Mouse (Mus musculus) bone marrow macrophage, adult 2 months (primary cell): Measurements from ENCODE around the gene Prpf31. TPM values are rescaled to one million over a fixed set of nuclear protein-coding genes. Genes with fewer than 3 reads are reported as not detected.
"Not testable (repeated sequence)": the region's sequence is repeated elsewhere in the genome, so short reads cannot be mapped to it uniquely, and the experiment has no call there.

Source experiments
- H3K27ac ChIP-seq: 2 replicates; pipeline ENCODE4 v1.5.1; 2012; ENCODE audit warnings: low read depth, low read length; ENCODE audit not compliant: insufficient read depth
- H3K4me1 ChIP-seq: 2 replicates; pipeline ENCODE4 v1.6.1; 2012; ENCODE audit warnings: low read length; ENCODE audit not compliant: control insufficient read depth, insufficient read depth
- H3K4me3 ChIP-seq: 2 replicates; pipeline ENCODE4 v1.5.1; 2012; ENCODE audit warnings: mild to moderate bottlenecking, low read length, moderate library complexity; ENCODE audit not compliant: insufficient read depth
- CTCF ChIP-seq: IDR thresholded peaks from 2 replicates; pipeline ENCODE4 v1.5.1; 2012; ENCODE audit warnings: low read depth, mild to moderate bottlenecking, low read length, moderate library complexity
- POLR2A ChIP-seq: IDR thresholded peaks from 2 replicates; pipeline ENCODE4 v1.6.1; 2012; ENCODE audit warnings: mild to moderate bottlenecking, low read depth, low read length, borderline replicate concordance
- polyA plus RNA-seq: library from polyadenylated mRNA; stranded (reverse); fragments of >200 nt; gene quantifications from 2 replicates; pipeline ENCODE4 v1.2.4, GENCODE M21; 2012; ENCODE audit not compliant: missing spikeins, insufficient read depth, insufficient read length

The Prpf31 gene
- 37.6 and 46.3 TPM in 2 replicates for polyA plus RNA-seq

DNA sequence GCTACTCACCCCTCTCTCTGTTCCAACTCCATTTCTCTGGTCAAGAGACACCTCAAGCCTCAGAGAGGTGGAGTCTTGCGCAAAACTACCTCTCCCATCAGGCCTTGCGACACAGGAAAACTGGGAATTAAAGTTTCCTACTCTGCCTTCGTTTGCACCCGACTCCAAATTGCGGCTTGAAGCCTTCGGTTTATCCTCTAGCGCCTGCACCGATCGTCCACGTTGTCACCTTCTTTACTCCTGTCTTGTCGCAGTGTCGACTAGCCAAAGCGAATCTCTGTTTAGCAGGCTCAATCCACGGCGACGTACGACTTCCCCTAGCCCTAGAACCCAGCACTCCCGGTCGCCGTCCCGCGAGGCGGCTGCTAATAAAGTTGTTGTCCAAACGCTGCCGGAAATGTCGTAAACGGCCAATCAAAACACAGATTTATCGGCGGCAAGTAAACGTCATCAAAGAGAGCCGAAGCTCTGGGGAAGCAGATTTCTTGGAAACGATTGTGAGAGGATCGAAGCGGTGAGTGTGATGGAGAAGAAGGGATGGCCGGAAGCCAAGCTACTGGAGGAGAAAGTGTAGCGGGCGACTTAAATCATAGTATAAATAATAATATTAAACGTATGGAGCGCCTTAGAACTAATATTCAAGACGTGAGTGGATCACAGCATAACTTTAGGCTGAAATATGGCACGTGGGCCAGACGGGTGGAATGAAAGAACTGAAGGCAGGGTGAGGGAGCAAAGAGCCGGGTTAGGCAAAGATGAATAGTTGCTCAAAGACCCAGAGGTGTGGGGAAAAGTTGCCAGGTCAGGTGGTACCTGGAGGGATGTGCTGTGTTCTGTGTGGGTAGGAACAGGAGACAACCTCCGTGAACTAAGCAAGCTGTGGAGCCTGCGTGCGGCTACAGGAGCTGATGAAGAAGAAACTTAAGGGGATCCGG lies at the start of gene Prpf31, which contains the start of gene Tfpt:
Gene Prpf31 (plus strand): TSS at position 443 of the 935 bp plus-strand sequence.
Gene Tfpt (minus strand): TSS at position 387 of the 935 bp plus-strand sequence.
- TF ChIP-seq POLR2A (no peak), CTCF (peak; percentile 25; the same call in 1 of the 2 replicates)
- peak within 1 kb of the TSS; percentile 77 for H3K4me3 ChIP-seq
- H3K4me1 ChIP-seq, result peaks cover 11% of the 10 kb centered on the region
- H3K27ac ChIP-seq, result peak within 1 kb of the TSS; percentile 77

DNA sequence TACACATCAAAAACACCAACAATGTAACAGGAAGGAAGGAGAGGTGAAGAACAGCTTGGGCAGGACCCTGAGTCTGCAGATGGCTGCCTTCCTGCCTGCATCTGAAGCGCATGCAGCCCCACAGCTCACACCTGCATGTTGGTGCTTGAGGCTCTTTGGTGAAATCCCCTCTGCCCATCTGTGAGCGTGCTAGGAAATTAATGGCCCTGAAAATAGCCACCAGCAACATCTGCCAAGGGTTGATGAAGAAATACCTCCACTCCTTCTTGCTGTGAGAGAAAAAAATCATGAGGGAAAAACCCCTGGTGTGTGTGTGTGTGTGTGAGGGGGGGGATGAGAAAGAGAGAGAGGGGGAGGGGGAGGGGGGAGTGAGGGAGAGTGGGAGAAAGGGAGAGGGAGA lies 49.8 kb upstream of the Prpf31 start:
- no peak overlapping the region for H3K4me3 ChIP-seq
- no peak overlapping the region for H3K27ac ChIP-seq
- TF ChIP-seq CTCF, result no peak
- no peak for TF ChIP-seq POLR2A
- H3K4me1 ChIP-seq, result no peaks in the 10 kb centered on the region

DNA sequence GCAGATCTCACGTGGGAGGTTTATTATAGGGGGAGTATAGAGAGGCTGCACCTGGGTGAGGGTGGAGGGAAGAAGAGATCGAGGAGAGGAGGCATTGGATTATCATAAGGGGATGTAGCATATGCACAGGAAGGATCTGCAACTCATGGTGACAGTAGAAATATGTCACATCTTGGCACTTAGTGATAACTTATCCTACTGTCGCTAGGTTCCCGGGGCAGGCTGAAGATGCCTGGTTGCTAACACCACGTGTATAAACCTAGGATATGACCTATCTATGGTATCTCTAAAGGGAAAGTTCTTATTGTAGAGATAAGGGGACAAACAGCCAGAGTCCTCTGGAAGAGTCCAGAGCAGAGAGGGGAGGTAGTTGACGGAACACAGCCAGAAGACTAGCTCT lies 44.0 kb upstream of the Prpf31 start:
- TF ChIP-seq CTCF (no peak), POLR2A (no peak)
- H3K27ac ChIP-seq, result no peak overlapping the region
- H3K4me1 ChIP-seq, result no peaks in the 10 kb centered on the region
- no peak overlapping the region for H3K4me3 ChIP-seq

DNA sequence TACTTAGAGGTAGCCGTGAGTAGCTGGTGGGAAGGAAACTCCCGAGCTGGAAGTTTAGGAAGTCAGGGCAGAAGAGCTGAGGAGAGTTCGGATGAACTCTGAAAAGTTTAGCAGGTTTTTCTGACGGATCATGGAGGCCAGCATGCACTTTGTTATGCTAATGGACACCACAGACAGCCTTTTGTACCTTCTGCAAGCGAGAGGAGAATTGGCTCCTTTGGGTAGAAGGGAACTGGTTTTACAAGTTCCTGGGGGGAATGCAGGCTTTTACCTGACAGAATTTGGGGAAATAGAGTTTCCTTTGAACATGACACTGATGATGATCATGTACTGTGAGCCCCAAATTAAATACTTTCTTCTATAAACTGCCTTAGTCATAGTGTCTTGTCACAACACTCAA lies 43.5 kb upstream of the Prpf31 start:
- Histone ChIP-seq H3K4me1 (no peaks in the 10 kb centered on the region), H3K27ac (no peak overlapping the region), H3K4me3 (no peak overlapping the region)
- TF ChIP-seq POLR2A (no peak), CTCF (no peak)

DNA sequence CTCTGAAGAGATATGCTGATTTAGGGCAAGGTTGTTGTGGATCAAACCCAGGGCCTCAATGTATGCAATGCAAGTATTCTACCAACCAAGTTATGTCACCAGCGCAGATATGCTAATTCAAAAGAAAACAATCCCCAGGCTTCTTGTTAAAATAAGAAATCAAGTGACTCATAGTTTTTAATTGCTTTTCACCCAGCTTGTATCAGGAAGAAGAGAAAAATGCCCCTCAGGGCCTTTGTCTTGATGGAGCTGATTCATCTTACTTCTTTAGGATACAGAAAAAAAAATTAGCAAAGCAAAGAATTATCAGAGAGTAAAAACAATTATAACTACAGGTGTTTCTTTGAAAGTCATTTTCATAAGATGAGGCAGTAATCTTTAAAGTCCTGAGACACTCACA lies 42.5 kb upstream of the Prpf31 start:
- Histone ChIP-seq H3K27ac (no peak overlapping the region), H3K4me3 (no peak overlapping the region), H3K4me1 (no peaks in the 10 kb centered on the region)
- TF ChIP-seq POLR2A (no peak), CTCF (no peak)

DNA sequence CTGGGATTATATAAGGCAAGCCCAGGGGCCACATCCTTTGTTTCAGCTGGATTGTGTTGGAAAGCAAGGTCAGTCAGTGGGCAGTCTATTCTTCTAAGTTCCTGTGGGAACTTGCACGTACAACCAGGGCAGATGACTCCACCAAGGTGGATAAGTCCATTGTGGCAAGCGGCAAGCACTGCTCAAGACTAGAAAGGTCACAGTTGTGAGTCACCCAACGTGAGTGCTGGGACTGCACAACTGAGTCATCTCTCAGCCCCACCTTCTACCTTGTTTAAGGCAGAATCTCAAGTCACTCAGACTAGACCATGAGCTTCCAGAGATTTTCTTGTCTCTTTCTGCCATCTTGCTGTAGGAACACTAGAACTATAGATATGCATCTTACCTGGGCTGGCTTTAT lies 39.2 kb upstream of the Prpf31 start:
- H3K4me3 ChIP-seq, result no peak overlapping the region
- no peak for TF ChIP-seq CTCF
- TF ChIP-seq POLR2A, result no peak
- H3K27ac ChIP-seq, result no peak overlapping the region
- H3K4me1 ChIP-seq, result no peaks in the 10 kb centered on the region

DNA sequence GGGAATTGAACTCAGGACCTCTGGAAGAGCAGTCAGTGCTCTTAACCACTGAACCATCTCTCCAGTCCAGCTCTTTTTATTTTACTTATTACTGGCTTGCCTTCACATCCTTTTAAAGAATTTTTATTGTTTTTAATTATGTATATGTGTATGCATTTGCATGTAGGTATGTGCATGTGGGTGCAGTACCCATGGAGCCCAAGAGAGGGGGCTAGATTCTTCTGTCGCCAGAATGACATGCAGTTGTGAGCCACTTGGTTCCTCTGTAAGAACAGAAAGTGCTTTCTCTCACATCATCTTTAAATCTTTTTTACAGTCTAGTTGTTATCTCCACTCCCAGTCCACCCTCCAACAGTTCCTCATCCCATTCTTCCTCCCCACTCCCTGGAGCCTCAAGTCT lies 38.3 kb upstream of the Prpf31 start:
- TF ChIP-seq CTCF (no peak), POLR2A (no peak)
- Histone ChIP-seq H3K27ac (no peak overlapping the region), H3K4me3 (no peak overlapping the region), H3K4me1 (no peaks in the 10 kb centered on the region)

DNA sequence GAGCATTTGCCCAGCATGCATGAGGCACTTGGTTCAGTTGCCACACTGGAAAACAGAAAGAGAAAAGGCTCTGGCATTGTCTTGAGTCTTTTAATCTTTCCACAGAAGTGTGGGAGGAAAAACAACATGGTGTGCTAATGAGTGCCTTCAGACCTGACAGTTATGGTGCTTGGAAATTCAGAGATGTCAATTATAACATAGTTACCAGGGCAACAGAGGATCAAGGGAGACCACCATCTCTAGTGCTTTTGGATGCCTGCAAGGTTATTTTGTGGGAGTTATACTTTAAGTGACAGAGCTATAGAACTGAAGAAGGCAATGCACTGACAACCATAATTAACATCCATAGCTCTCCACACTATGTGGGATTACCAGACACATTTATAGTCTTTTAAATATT lies 35.9 kb upstream of the Prpf31 start:
- H3K27ac ChIP-seq, result no peak overlapping the region

DNA sequence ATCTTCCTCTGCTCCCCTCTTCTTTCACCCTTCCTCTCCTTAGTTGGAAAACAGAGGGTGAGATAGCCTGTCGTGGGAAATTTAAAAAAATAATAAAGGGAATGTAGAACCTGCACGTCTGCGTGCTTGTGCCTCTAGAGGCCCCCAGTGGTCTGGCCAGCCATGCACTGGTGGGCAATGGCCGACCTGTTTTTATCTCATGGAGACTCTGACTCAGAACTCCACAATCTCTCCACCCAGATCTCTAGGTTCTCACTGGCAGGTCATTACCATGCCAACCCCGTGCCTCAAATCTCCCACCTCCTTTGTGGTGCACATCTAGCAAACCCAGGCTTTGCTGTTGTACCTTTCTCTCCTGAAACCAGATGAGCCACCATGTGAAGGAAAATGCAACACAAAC lies 35.1 kb upstream of the Prpf31 start:
- TF ChIP-seq CTCF, result no peak
- no peak for TF ChIP-seq POLR2A
- Histone ChIP-seq H3K27ac (no peak overlapping the region), H3K4me1 (peaks cover 9% of the 10 kb centered on the region), H3K4me3 (no peak overlapping the region)

More for the DNA sequence above, 35.9 kb upstream of the Prpf31 start:
- H3K4me1 ChIP-seq, result peaks cover 9% of the 10 kb centered on the region
- H3K4me3 ChIP-seq, result no peak overlapping the region
- TF ChIP-seq POLR2A (no peak), CTCF (no peak)

DNA sequence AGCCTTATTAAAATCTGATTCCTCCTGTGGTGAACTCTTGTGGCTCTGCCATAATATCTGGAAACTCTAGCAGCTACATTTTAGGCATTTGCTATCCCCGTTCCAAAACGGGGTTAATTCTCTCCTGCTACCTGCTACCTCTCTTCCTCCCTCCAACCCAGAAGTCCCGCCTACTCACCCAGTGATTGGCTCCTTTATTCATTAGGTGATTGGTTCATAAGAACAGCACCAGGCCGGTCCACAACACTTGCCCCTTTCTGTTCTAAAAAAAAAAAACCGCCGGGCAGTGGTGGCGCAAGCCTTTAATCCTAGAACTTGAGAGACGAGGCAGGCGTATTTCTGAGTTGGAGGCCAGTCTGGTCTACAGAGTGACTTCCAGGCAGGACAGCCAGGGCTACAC lies 34.6 kb upstream of the Prpf31 start:
- no peak overlapping the region for H3K4me3 ChIP-seq
- H3K27ac ChIP-seq, result no peak overlapping the region
- peaks cover 9% of the 10 kb centered on the region for H3K4me1 ChIP-seq
- TF ChIP-seq CTCF, result no peak
- no peak for TF ChIP-seq POLR2A

DNA sequence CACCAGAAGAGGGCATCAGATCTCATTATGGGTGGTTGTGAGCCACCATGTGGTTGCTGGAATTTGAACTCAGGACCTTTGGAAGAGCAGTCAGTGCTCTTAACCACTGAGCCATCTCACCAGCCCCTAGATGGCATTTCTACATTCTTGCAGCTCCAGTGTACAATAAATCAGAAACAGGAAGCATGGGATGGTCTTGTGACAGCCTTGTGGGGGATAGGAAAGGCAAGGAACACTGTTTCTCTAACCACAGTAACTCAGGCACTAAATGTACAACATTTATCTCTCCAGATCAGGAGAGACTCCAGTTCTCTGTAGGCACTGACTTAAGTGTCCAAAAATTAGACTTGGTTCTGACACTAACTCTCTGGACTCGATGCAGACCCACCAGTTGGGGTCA lies 32.0 kb upstream of the Prpf31 start:
- peak overlapping the region; percentile 96 for H3K27ac ChIP-seq
- H3K4me3 ChIP-seq, H3K4me1 ChIP-seq: not testable (repeated sequence)
